Mouse (Mus musculus): ENCODE results near the gene Mttp.

DNA sequence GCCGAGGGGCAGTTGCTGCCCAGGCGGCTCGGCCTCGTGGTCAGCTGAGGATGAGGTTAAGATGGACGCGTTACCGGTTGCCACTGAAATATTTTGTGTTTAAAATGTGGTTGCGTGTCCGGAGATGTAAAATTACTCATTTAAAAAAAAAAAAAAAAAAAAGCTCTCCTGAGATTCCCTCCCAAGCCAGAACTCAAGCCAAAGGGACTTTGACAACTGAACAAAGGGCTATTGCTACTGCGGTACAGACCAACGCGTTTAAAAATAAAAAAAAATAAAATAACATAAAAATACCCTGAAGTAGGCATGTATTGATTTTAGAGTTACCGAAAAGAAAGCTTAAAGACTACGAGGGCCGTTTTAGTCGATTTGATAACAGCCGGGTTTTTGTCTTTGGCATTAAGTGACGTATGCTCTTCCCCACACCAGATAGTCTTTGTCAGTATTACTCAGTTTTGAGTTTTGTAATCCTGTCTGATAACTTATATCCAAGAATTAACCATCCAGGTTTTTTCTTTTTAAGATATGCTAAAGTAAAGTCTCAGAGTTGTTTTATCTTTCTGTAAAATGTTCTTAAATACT lies 617 bp downstream of the Mttp start:
- TF ChIP-seq CTCF (IDR thresholded peaks at IDR 0.05; ENCODE audit: control insufficient read depth, insufficient read depth, insufficient read length) (no peak), MYOG (IDR thresholded peaks at IDR 0.05; ENCODE audit: control insufficient read depth, extremely low read depth, insufficient read length) (no peak), MYOD1 (IDR thresholded peaks at IDR 0.05; ENCODE audit: control insufficient read depth, insufficient read length, low read depth) (no peak), USF1 (IDR thresholded peaks at IDR 0.05; ENCODE audit: low read depth) (no peak), MAX (IDR thresholded peaks at IDR 0.05) (no peak), FOSL1 (IDR thresholded peaks at IDR 0.05; ENCODE audit: insufficient read depth, low read length, poor library complexity, severe bottlenecking) (no peak), CEBPB (IDR thresholded peaks at IDR 0.05; ENCODE audit: low read depth) (no peak)
